Mouse (Mus musculus) hindbrain, embryonic 13.5 days (tissue): Measurements from ENCODE around the gene Zcchc14. TPM values are rescaled to one million over a fixed set of nuclear protein-coding genes. Genes with fewer than 3 reads are reported as not detected.
A peak's percentile ranks its signal among the peaks of the same experiment; 100 is the strongest.
"Not testable (repeated sequence)": the region's sequence is repeated elsewhere in the genome, so short reads cannot be mapped to it uniquely, and the experiment has no call there.

Experiments used
- ATAC-seq: fragments of 200-750 bp; cut with Nextera tagmentation; 2 replicates; pipeline ENCODE4 v1.8.0; 2017; ENCODE audit warnings: moderate TSS enrichment; ENCODE audit not compliant: low FRiP score
- H3K27ac ChIP-seq: fragments of 300-500 bp; sonication (generic); 2 replicates; pipeline ENCODE4 v1.5.1; 2015; ENCODE audit warnings: inconsistent platforms, mild to moderate bottlenecking, moderate library complexity
- H3K27me3 ChIP-seq: fragments of 300-500 bp; sonication (generic); 2 replicates; pipeline ENCODE4 v1.6.1; 2015; ENCODE audit warnings: mild to moderate bottlenecking, inconsistent platforms
- H3K36me3 ChIP-seq: fragments of 300-500 bp; sonication (generic); 2 replicates; pipeline ENCODE4 v1.6.1; 2015; ENCODE audit warnings: mild to moderate bottlenecking, inconsistent platforms
- H3K4me1 ChIP-seq: fragments of 300-500 bp; sonication (generic); replicated peaks from 2 replicates; pipeline ENCODE4 v1.6.1; 2015; ENCODE audit warnings: inconsistent platforms
- H3K4me2 ChIP-seq: fragments of 300-500 bp; sonication (generic); 2 replicates; pipeline ENCODE4 v1.6.1; 2015; ENCODE audit warnings: inconsistent platforms, mild to moderate bottlenecking, moderate library complexity
- H3K4me3 ChIP-seq: fragments of 300-500 bp; sonication (generic); 2 replicates; pipeline ENCODE4 v1.5.1; 2015; ENCODE audit warnings: mild to moderate bottlenecking, inconsistent platforms
- H3K9ac ChIP-seq: fragments of 300-500 bp; sonication (generic); 2 replicates; pipeline ENCODE4 v1.6.1; 2015; ENCODE audit warnings: mild to moderate bottlenecking, inconsistent platforms
- H3K9me3 ChIP-seq: fragments of 300-500 bp; sonication (generic); 2 replicates; pipeline ENCODE4 v1.6.1; 2016; ENCODE audit warnings: inconsistent platforms
- WGBS: fragments of 180-500 bp; shearing (Covaris S2); methylation state at CpG from one replicate; pipeline ENCODE4 v1.1.7; 2015; 5-methylcytosine and 5-hydroxymethylcytosine counted together
- polyA plus RNA-seq: library from polyadenylated mRNA; unstranded; fragments of >200 nt; fragmentation: Nextera tagmentation; extraction: Ambion mirVana; gene quantifications from 2 replicates; pipeline ENCODE4 v1.2.1, GENCODE M21; 2015

The Zcchc14 gene
- polyA plus RNA-seq, 1 experiment from 2014 or later: 28.3 TPM

DNA sequence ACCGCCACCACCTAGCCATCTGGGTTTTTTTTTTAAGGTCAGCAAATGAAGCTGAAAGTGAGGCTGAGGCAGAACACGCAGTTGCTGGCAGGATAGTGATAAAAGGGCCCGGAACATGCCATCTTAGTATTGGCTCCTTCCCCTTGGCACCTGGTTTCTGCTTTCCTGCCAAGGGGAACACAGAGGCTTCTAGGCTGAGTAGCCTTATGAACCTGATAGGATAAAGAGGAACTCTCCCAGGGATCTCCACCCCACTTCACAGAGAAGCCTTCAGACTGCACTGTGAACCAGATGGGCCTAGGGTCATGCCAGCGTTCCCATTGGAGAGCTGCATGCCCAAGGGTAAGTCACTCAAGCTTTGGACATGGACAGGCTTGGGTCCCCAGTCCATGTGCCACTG, 28.2 kb upstream of the Zcchc14 start:
- Histone ChIP-seq H3K9ac (no peak overlapping the region), H3K4me2 (no peak overlapping the region), H3K27ac (no peak overlapping the region), H3K27me3 (no peaks in the 10 kb centered on the region), H3K9me3 (no peaks in the 10 kb centered on the region), H3K4me3 (no peak overlapping the region), H3K36me3 (no peaks in the 10 kb centered on the region), H3K4me1 (no peaks in the 10 kb centered on the region)
- 88% methylated on average over 4 of the region's 4 CpGs for WGBS
- ATAC-seq: no peak

- ATAC-seq: no peak
- WGBS: 68% methylated on average over 5 of the region's 5 CpGs
Observed at GRCm38 (mm10) chr8:121678696-121679095, 26.0 kb upstream of the Zcchc14 start.

DNA sequence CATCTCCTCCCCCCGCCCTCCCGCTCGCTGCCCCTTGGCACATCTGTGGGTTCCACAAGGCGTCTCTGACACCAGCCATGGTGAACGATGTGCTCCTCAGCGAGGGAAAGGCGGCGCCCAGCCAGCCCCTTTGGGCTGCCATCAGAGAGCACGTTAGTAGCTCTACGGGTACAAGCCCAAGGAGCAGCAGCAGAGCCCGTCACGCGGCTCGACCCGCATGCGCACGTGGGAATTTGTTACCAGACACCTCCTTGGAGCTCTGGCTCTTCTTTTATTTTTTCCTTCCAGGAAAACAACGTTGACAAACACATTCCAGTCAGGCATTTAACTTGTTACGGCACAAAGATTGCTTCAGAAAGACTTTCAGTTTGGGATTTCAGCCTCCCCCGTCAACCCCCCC, 23.0 kb upstream of the Zcchc14 start:
- Histone ChIP-seq H3K9me3 (no peaks in the 10 kb centered on the region), H3K4me2 (no peak overlapping the region), H3K4me3 (no peak overlapping the region), H3K4me1 (0 out of 2 replicates have a peak, but pooled peaks cover 4% of the 10 kb centered on the region), H3K36me3 (no peaks in the 10 kb centered on the region), H3K27ac (no peak overlapping the region), H3K9ac (no peak overlapping the region), H3K27me3 (no peaks in the 10 kb centered on the region)
- WGBS: 64% methylated on average over 20 of the region's 20 CpGs
- ATAC-seq: no peak

More at GRCm38 (mm10) chr8:121678696-121679095, 26.0 kb upstream of the Zcchc14 start:
- Histone ChIP-seq H3K27me3 (no peaks in the 10 kb centered on the region), H3K9me3 (no peaks in the 10 kb centered on the region), H3K4me3 (no peak overlapping the region), H3K4me2 (no peak overlapping the region), H3K36me3 (no peaks in the 10 kb centered on the region), H3K27ac (no peak overlapping the region), H3K9ac (no peak overlapping the region), H3K4me1 (0 out of 2 replicates have a peak, but pooled peaks cover 1% of the 10 kb centered on the region)

- 0 out of 2 replicates have a peak, but pooled peaks cover 4% of the 10 kb centered on the region for H3K4me1 ChIP-seq
- H3K9ac ChIP-seq: no peak overlapping the region
- no peak for ATAC-seq
- H3K27me3 ChIP-seq: no peaks in the 10 kb centered on the region
- H3K27ac ChIP-seq: no peak overlapping the region
- 66% methylated on average over 3 of the region's 3 CpGs for WGBS
- H3K4me2 ChIP-seq: no peak overlapping the region
- no peaks in the 10 kb centered on the region for H3K9me3 ChIP-seq
- H3K4me3 ChIP-seq: no peak overlapping the region
- no peaks in the 10 kb centered on the region for H3K36me3 ChIP-seq
Observed at GRCm38 (mm10) chr8:121675161-121675560, 22.5 kb upstream of the Zcchc14 start.

- H3K4me2 ChIP-seq: no peak overlapping the region
Observed at GRCm38 (mm10) chr8:121674524-121674923, 21.8 kb upstream of the Zcchc14 start.

DNA sequence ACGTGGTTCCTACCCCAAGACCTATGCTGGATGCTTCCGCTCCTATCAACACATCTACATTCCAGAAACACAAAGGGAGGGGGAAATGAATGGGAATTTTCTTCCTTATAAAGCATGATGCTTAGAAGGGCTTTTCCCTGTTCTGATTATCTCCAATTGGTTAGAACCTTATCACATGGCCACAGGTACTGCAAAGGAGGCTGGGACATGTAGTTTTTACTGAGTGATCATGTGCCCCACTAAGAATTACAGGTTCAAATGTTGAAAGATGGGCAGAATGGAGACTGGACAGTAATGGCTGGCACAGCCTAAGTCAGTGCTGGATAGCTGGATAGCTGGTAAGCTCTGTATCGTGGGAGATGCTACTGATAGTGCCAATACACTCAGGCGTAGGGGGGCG, 21.2 kb upstream of the Zcchc14 start:
- no peaks in the 10 kb centered on the region for H3K9me3 ChIP-seq
- H3K36me3 ChIP-seq: no peaks in the 10 kb centered on the region
- no peak overlapping the region for H3K4me3 ChIP-seq
- H3K27ac ChIP-seq: no peak overlapping the region
- no peaks in the 10 kb centered on the region for H3K27me3 ChIP-seq
- peak; percentile 81 for ATAC-seq
- H3K9ac ChIP-seq: no peak overlapping the region
- no peak overlapping the region for H3K4me2 ChIP-seq
- WGBS: 83% methylated on average over 5 of the region's 5 CpGs
- peaks cover 10% of the 10 kb centered on the region for H3K4me1 ChIP-seq

More at GRCm38 (mm10) chr8:121674524-121674923, 21.8 kb upstream of the Zcchc14 start:
- ATAC-seq: no peak
- Histone ChIP-seq H3K27ac (no peak overlapping the region), H3K4me3 (no peak overlapping the region), H3K9me3 (no peaks in the 10 kb centered on the region), H3K4me1 (0 out of 2 replicates have a peak, but pooled peaks cover 4% of the 10 kb centered on the region), H3K27me3 (no peaks in the 10 kb centered on the region), H3K9ac (no peak overlapping the region), H3K36me3 (no peaks in the 10 kb centered on the region)
- WGBS: 57% methylated on average over 5 of the region's 5 CpGs

DNA sequence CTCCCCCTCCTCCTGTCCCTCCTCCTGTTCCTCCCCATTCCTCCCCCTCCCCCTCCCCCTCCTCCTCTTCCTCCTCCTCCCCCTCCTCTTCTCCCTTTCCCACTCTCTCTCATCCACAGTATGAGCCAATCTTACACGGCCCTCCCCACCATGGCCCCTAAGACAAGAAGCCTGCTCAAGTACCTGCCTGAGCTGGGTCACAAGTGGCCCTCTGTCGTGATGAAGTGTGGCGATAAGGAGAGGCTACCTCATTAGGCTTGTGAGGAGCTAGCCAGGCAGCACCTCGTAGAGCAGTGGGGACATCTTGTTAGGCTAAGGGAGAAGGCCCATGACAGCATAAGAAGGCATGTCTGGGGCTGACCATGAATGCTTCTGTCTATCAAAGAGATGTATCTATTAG, 20.5 kb upstream of the Zcchc14 start:
- 76% methylated on average over 4 of the region's 4 CpGs for WGBS
- Histone ChIP-seq H3K4me2 (no peak overlapping the region), H3K9me3 (no peaks in the 10 kb centered on the region), H3K27ac (no peak overlapping the region), H3K27me3 (no peaks in the 10 kb centered on the region), H3K9ac (no peak overlapping the region), H3K4me1 (peaks cover 17% of the 10 kb centered on the region), H3K36me3 (no peaks in the 10 kb centered on the region), H3K4me3 (no peak overlapping the region)
- no peak for ATAC-seq

DNA sequence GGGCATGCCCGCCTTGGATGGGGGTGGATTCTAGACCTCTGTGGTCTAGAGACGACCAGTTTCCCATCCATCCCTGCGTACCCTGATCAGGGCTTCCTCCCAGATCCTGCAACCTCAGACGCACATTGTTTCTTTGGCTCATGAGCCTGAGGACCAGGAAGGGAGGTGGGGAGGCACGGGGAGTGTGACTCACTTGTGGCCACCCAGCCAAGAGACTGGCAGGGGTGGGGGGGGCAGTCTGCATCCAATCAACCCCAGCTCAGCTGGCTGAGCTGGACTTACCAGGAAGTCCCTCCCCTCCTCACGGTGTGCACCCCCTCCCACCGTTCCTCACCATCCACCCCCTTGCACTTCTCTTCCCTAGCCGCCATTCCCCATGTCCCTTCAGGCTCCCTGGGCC, 16.5 kb upstream of the Zcchc14 start:
- Histone ChIP-seq H3K4me3 (no peak overlapping the region), H3K9me3 (no peaks in the 10 kb centered on the region), H3K27me3 (no peaks in the 10 kb centered on the region), H3K4me1 (peaks cover 33% of the 10 kb centered on the region), H3K36me3 (no peaks in the 10 kb centered on the region), H3K9ac (peak overlapping the region; percentile 31; the same call in 1 of the 2 replicates), H3K27ac (0 out of 2 replicates have a peak overlapping the region, but pooled peaks have one; percentile 50), H3K4me2 (no peak overlapping the region)
- no peak for ATAC-seq
- WGBS: 28% methylated on average over 8 of the region's 8 CpGs

- H3K4me2 ChIP-seq: no peak overlapping the region
- H3K27ac ChIP-seq: peak overlapping the region; percentile 50
- WGBS: 37% methylated on average over 6 of the region's 6 CpGs
- no peak for ATAC-seq
- H3K4me3 ChIP-seq: no peak overlapping the region
- peaks cover 30% of the 10 kb centered on the region for H3K4me1 ChIP-seq
- no peaks in the 10 kb centered on the region for H3K36me3 ChIP-seq
- no peaks in the 10 kb centered on the region for H3K27me3 ChIP-seq
- H3K9ac ChIP-seq: no peak overlapping the region; the same call in 1 of the 2 replicates
- no peaks in the 10 kb centered on the region for H3K9me3 ChIP-seq
Observed at GRCm38 (mm10) chr8:121668553-121668952, 15.9 kb upstream of the Zcchc14 start.

GRCm38 (mm10) chr8:121667936-121668500, 15.3 kb upstream of the Zcchc14 start:
- H3K9ac ChIP-seq, H3K4me3 ChIP-seq, H3K4me2 ChIP-seq, H3K9me3 ChIP-seq, H3K27me3 ChIP-seq, ATAC-seq, H3K36me3 ChIP-seq: not testable (repeated sequence)
- peak overlapping the region; percentile 50 for H3K27ac ChIP-seq
- peaks cover 29% of the 10 kb centered on the region for H3K4me1 ChIP-seq
- 74% methylated on average over 9 of the region's 9 CpGs for WGBS

DNA sequence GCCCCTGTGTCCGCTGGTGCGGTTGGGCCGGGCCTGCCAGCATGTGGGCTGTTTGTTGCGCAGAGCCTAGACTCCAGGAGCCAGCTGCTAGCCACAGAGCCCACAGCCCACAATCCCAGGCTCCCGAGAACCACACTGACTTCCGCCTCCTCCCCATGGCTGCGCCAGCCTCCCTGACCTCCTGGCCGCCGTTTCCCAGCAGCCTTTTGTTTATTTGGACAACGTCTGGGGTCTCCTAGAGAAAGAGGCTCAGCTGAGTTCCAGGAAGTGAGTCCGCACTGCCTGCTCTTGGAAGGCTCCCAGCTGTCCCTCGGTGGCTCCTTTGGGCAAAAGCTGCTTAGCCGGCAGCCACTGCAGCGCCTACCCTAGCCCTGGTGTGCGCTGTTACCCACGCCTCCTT, 12.6 kb upstream of the Zcchc14 start:
- Histone ChIP-seq H3K4me2 (peak overlapping the region; percentile 38), H3K36me3 (no peaks in the 10 kb centered on the region), H3K27ac (peak overlapping the region; percentile 83), H3K4me1 (peaks cover 32% of the 10 kb centered on the region), H3K9ac (peak overlapping the region; percentile 51), H3K27me3 (no peaks in the 10 kb centered on the region), H3K9me3 (no peaks in the 10 kb centered on the region), H3K4me3 (no peak overlapping the region)
- peak; percentile 57 for ATAC-seq
- 4% methylated on average over 16 of the region's 16 CpGs for WGBS

DNA sequence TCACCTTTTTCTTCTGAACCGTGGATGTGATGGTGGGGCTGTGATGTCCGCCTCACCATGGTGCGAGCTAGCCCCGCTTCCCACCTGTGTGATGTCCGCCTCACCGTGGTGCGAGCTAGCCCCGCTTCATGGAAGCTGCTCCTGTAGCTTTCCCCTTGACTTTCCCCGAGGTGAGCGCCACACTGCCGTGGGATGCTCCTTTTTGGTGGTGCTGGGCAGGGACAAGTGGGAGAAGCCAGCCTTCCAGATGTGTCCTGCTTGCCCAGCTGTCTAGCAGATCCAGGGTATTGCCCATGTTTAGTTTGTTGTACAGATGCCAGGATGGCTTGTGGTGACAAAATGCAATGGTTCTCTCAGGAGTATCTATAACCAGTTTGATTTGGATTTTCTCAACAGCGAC, 10.4 kb upstream of the Zcchc14 start:
- WGBS: 94% methylated on average over 12 of the region's 12 CpGs
- Histone ChIP-seq H3K4me2 (no peak overlapping the region), H3K36me3 (no peaks in the 10 kb centered on the region), H3K4me3 (no peak overlapping the region), H3K4me1 (peaks cover 18% of the 10 kb centered on the region), H3K27ac (no peak overlapping the region), H3K9me3 (no peaks in the 10 kb centered on the region), H3K27me3 (no peaks in the 10 kb centered on the region), H3K9ac (no peak overlapping the region)
- no peak for ATAC-seq

GRCm38 (mm10) chr8:121661631-121662357, 9.1 kb upstream of the Zcchc14 start:
- WGBS: 90% methylated on average over 18 of the region's 18 CpGs
- ATAC-seq: no peak

More at GRCm38 (mm10) chr8:121661631-121662357, 9.1 kb upstream of the Zcchc14 start:
- Histone ChIP-seq H3K4me1 (peaks cover 17% of the 10 kb centered on the region), H3K9me3 (no peaks in the 10 kb centered on the region), H3K4me3 (no peak overlapping the region), H3K9ac (no peak overlapping the region), H3K27me3 (no peaks in the 10 kb centered on the region), H3K36me3 (no peaks in the 10 kb centered on the region), H3K4me2 (no peak overlapping the region), H3K27ac (no peak overlapping the region)
